Mouse (Mus musculus) myocyte (in vitro differentiated cells): ENCODE measurements at regions not wholly inside any gene's neighbourhood (a gene's known extent, or its start where the extent isn't known, plus 50 kb on each side); places are given as distances from the start of the nearest gene placed in this dataset.

ENCODE experiments used
- MYOD1 ChIP-seq, 3 experiments: IDR thresholded peaks; one replicate each; pipeline ENCODE4 v1.6.1; 2011; ENCODE audit warnings: control low read depth in 2 of 3, low read depth in 2 of 3, mild to moderate bottlenecking in 2 of 3, moderate library complexity in 1 of 3; ENCODE audit not compliant: insufficient read length in 2 of 3, control insufficient read depth in 1 of 3
- POLR2A ChIP-seq: IDR thresholded peaks from one replicate; pipeline ENCODE4 v1.6.1; 2011; ENCODE audit warnings: low read depth, mild to moderate bottlenecking, control low read depth, moderate library complexity; ENCODE audit not compliant: insufficient read length
- REST ChIP-seq: IDR thresholded peaks from one replicate; pipeline ENCODE4 v1.6.1; 2011; ENCODE audit warnings: mild to moderate bottlenecking, control low read depth, moderate library complexity; ENCODE audit not compliant: insufficient read depth, insufficient read length
- TCF12 ChIP-seq: IDR thresholded peaks from one replicate; pipeline ENCODE4 v1.6.1; 2011; ENCODE audit warnings: mild to moderate bottlenecking, control low read depth; ENCODE audit not compliant: poor library complexity, insufficient read depth, severe bottlenecking
- USF1 ChIP-seq: IDR thresholded peaks from one replicate; pipeline ENCODE4 v1.6.1; 2011; ENCODE audit warnings: low read depth, mild to moderate bottlenecking, control low read depth, moderate library complexity

DNA sequence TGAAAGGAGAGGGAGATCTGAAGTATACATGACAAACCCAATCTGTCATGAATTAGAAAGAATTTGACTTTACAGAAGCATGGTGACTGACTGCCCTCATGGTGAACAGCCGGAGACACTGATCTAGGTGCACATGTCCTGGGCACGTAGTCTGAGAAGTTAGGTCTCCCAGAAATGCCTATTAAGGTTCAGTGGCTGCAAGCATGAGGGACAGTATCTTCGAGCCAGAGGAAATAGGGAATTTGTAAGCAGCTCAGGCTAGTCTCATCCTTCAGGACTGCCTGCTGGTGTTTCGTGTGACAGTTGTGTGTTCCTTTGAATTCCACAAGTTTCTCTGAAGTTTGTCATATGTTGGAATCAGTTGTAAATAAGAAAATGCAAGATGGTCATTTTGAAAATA, 189.2 kb upstream of the Ttc29 start:
- TF ChIP-seq POLR2A (no peak), REST (no peak), USF1 (no peak), MYOD1 (IDR thresholded peaks at IDR 0.05; ENCODE audit: control insufficient read depth in 1 of 3, insufficient read length in 2 of 3, low read depth in 2 of 3) (no peak), TCF12 (no peak)
